Mouse (Mus musculus): ENCODE measurements around the gene Plxnb3.

- TF ChIP-seq EP300 (optimal IDR thresholded peaks at IDR 0.05) = no peak
- no peak for TF ChIP-seq CTCF (IDR thresholded peaks at IDR 0.05; ENCODE audit: low read depth)
Measured at GRCm38 (mm10) chrX:73815072-73815471, 58.2 kb downstream of the Plxnb3 start.
